Mouse (Mus musculus): Measurements from ENCODE around the gene Rmnd5b. TPM values are rescaled to one million over a fixed set of nuclear protein-coding genes. Genes with fewer than 3 reads are reported as not detected.
"Not testable (repeated sequence)": the region's sequence is repeated elsewhere in the genome, so short reads cannot be mapped to it uniquely, and the experiment has no call there.

Gene Rmnd5b
- polyA plus RNA-seq, 1 experiment from 2014 or later: 47.8 TPM

GRCm38 (mm10) chr11:51614256-51614655, 21.4 kb downstream of the Rmnd5b start:
- Histone ChIP-seq H3K36me3 (ENCODE audit: control insufficient read depth, insufficient read depth, low read length) (no peaks in the 10 kb centered on the region), H3K9ac (ENCODE audit: low read depth, low read length) (no peak overlapping the region), H3K4me2 (no peak overlapping the region), H3K9me3 (ENCODE audit: control insufficient read depth, low read length) (no peaks in the 10 kb centered on the region), H3K4me3 (ENCODE audit: low read depth, low read length) (no peak overlapping the region), H3K27me3 (replicated peaks; ENCODE audit: control insufficient read depth, insufficient read depth, low read length) (no peaks in the 10 kb centered on the region), H3K27ac (ENCODE audit: low read depth, low read length) (no peak overlapping the region), H3K4me1 (replicated peaks; ENCODE audit: control insufficient read depth, insufficient read depth, low read length) (peaks cover 14% of the 10 kb centered on the region)
- WGBS: 87% methylated on average over 8 of the region's 8 CpGs
- DNase-seq (ENCODE audit: low spot score) (no peak), ATAC-seq (replicated peaks; ENCODE audit: low FRiP score) (no peak)

GRCm38 (mm10) chr11:51609940-51610339, 25.8 kb downstream of the Rmnd5b start:
- peak overlapping the region; percentile 60 for H3K4me2 ChIP-seq
- not testable (repeated sequence) for H3K4me3 ChIP-seq (ENCODE audit: low read depth, low read length)

GRCm38 (mm10) chr11:51609266-51609909, 26.3 kb downstream of the Rmnd5b start:
- Histone ChIP-seq H3K27ac (ENCODE audit: low read depth, low read length) (peak overlapping the region; percentile 98), H3K4me1 (replicated peaks; ENCODE audit: control insufficient read depth, insufficient read depth, low read length) (peaks cover 27% of the 10 kb centered on the region), H3K4me2 (peak overlapping the region; percentile 60), H3K4me3 (ENCODE audit: low read depth, low read length) (peak overlapping the region; percentile 27), H3K27me3 (replicated peaks; ENCODE audit: control insufficient read depth, insufficient read depth, low read length) (no peaks in the 10 kb centered on the region), H3K9ac (ENCODE audit: low read depth, low read length) (peak overlapping the region; percentile 46), H3K9me3 (ENCODE audit: control insufficient read depth, low read length) (no peaks in the 10 kb centered on the region), H3K36me3 (ENCODE audit: control insufficient read depth, insufficient read depth, low read length) (peaks cover 10% of the 10 kb centered on the region)
- 36% methylated on average over 3 of the region's 3 CpGs for WGBS
- ATAC-seq (replicated peaks; ENCODE audit: low FRiP score) (peak; percentile 71), DNase-seq (ENCODE audit: low spot score) (no peak)

More at GRCm38 (mm10) chr11:51609940-51610339, 25.8 kb downstream of the Rmnd5b start:
- Histone ChIP-seq H3K27ac (ENCODE audit: low read depth, low read length) (peak overlapping the region; percentile 98), H3K4me1 (replicated peaks; ENCODE audit: control insufficient read depth, insufficient read depth, low read length) (peaks cover 23% of the 10 kb centered on the region)
- H3K9me3 ChIP-seq (ENCODE audit: control insufficient read depth, low read length); H3K9ac ChIP-seq (ENCODE audit: low read depth, low read length); DNase-seq (ENCODE audit: low spot score); H3K27me3 ChIP-seq (replicated peaks; ENCODE audit: control insufficient read depth, insufficient read depth, low read length); H3K36me3 ChIP-seq (ENCODE audit: control insufficient read depth, insufficient read depth, low read length); ATAC-seq (replicated peaks; ENCODE audit: low FRiP score): not testable (repeated sequence)
- 66% methylated on average over 5 of the region's 5 CpGs for WGBS

- Histone ChIP-seq H3K9me3 (ENCODE audit: control insufficient read depth, low read length) (no peaks in the 10 kb centered on the region), H3K36me3 (ENCODE audit: control insufficient read depth, insufficient read depth, low read length) (peaks cover 32% of the 10 kb centered on the region), H3K4me3 (ENCODE audit: low read depth, low read length) (peak overlapping the region; percentile 92), H3K27me3 (replicated peaks; ENCODE audit: control insufficient read depth, insufficient read depth, low read length) (no peaks in the 10 kb centered on the region), H3K4me1 (replicated peaks; ENCODE audit: control insufficient read depth, insufficient read depth, low read length) (peaks cover 42% of the 10 kb centered on the region), H3K9ac (ENCODE audit: low read depth, low read length) (peak overlapping the region; percentile 97), H3K4me2 (peak overlapping the region; percentile 82), H3K27ac (ENCODE audit: low read depth, low read length) (peak overlapping the region; percentile 98)
- ATAC-seq (replicated peaks; ENCODE audit: low FRiP score) (peak; percentile 50), DNase-seq (ENCODE audit: low spot score) (no peak)
- WGBS: 10% methylated on average over 15 of the region's 15 CpGs
Measured at GRCm38 (mm10) chr11:51607096-51607738, 28.5 kb downstream of the Rmnd5b start.

- Histone ChIP-seq H3K9me3 (ENCODE audit: control insufficient read depth, low read length) (no peaks in the 10 kb centered on the region), H3K4me1 (replicated peaks; ENCODE audit: control insufficient read depth, insufficient read depth, low read length) (peaks cover 43% of the 10 kb centered on the region), H3K27me3 (replicated peaks; ENCODE audit: control insufficient read depth, insufficient read depth, low read length) (no peaks in the 10 kb centered on the region), H3K36me3 (ENCODE audit: control insufficient read depth, insufficient read depth, low read length) (peaks cover 38% of the 10 kb centered on the region), H3K27ac (ENCODE audit: low read depth, low read length) (peak within 1 kb of the TSS; percentile 98), H3K9ac (ENCODE audit: low read depth, low read length) (peak within 1 kb of the TSS; percentile 97), H3K4me2 (peak within 1 kb of the TSS; percentile 94), H3K4me3 (ENCODE audit: low read depth, low read length) (peak within 1 kb of the TSS; percentile 92)
- DNase-seq (ENCODE audit: low spot score) (peak; percentile 97), ATAC-seq (replicated peaks; ENCODE audit: low FRiP score) (peak; percentile 87)
- under 1% methylated on average over 91 of the region's 91 CpGs for whole genome bisulfite sequencing
Measured at GRCm38 (mm10) chr11:51606447-51607095, 29.1 kb downstream of the Rmnd5b start, which contains the start of gene Hnrnpab. Gene Hnrnpab (minus strand): TSS chr11:51606847.

- peak; percentile 78 for DNase-seq (ENCODE audit: low spot score)
- peaks cover 46% of the 10 kb centered on the region for H3K4me1 ChIP-seq (replicated peaks; ENCODE audit: control insufficient read depth, insufficient read depth, low read length)
- WGBS: under 1% methylated on average over 81 of the region's 81 CpGs
Measured at GRCm38 (mm10) chr11:51605602-51606446, 29.9 kb downstream of the Rmnd5b start.

GRCm38 (mm10) chr11:51602253-51602652, 33.4 kb downstream of the Rmnd5b start:
- 88% methylated on average over 3 of the region's 3 CpGs for WGBS
- no peak overlapping the region for H3K4me2 ChIP-seq
- no peak for DNase-seq (ENCODE audit: low spot score)
- H3K4me3 ChIP-seq (ENCODE audit: low read depth, low read length): no peak overlapping the region
- no peak overlapping the region for H3K9ac ChIP-seq (ENCODE audit: low read depth, low read length)
- no peaks in the 10 kb centered on the region for H3K27me3 ChIP-seq (replicated peaks; ENCODE audit: control insufficient read depth, insufficient read depth, low read length)
- H3K9me3 ChIP-seq (ENCODE audit: control insufficient read depth, low read length): no peaks in the 10 kb centered on the region
- peaks cover 28% of the 10 kb centered on the region for H3K4me1 ChIP-seq (replicated peaks; ENCODE audit: control insufficient read depth, insufficient read depth, low read length)
- H3K36me3 ChIP-seq (ENCODE audit: control insufficient read depth, insufficient read depth, low read length): peaks cover 81% of the 10 kb centered on the region
- no peak overlapping the region for H3K27ac ChIP-seq (ENCODE audit: low read depth, low read length)
- no peak for ATAC-seq (replicated peaks; ENCODE audit: low FRiP score)

More at GRCm38 (mm10) chr11:51605602-51606446, 29.9 kb downstream of the Rmnd5b start:
- H3K9me3 ChIP-seq (ENCODE audit: control insufficient read depth, low read length): no peaks in the 10 kb centered on the region
- peak overlapping the region; percentile 94 for H3K4me2 ChIP-seq
- H3K36me3 ChIP-seq (ENCODE audit: control insufficient read depth, insufficient read depth, low read length): peaks cover 46% of the 10 kb centered on the region
- peak overlapping the region; percentile 97 for H3K9ac ChIP-seq (ENCODE audit: low read depth, low read length)
- peak overlapping the region; percentile 92 for H3K4me3 ChIP-seq (ENCODE audit: low read depth, low read length)
- H3K27ac ChIP-seq (ENCODE audit: low read depth, low read length): peak overlapping the region; percentile 98
- H3K27me3 ChIP-seq (replicated peaks; ENCODE audit: control insufficient read depth, insufficient read depth, low read length): no peaks in the 10 kb centered on the region
- ATAC-seq (replicated peaks; ENCODE audit: low FRiP score): peak; percentile 62

- Histone ChIP-seq H3K4me3 (ENCODE audit: low read depth, low read length) (no peak overlapping the region), H3K9me3 (ENCODE audit: control insufficient read depth, low read length) (no peaks in the 10 kb centered on the region), H3K36me3 (ENCODE audit: control insufficient read depth, insufficient read depth, low read length) (peaks cover 81% of the 10 kb centered on the region), H3K27ac (ENCODE audit: low read depth, low read length) (no peak overlapping the region; the same call in 1 of the 2 replicates), H3K27me3 (replicated peaks; ENCODE audit: control insufficient read depth, insufficient read depth, low read length) (no peaks in the 10 kb centered on the region), H3K4me2 (no peak overlapping the region), H3K4me1 (replicated peaks; ENCODE audit: control insufficient read depth, insufficient read depth, low read length) (peaks cover 6% of the 10 kb centered on the region; the same call in 1 of the 2 replicates), H3K9ac (ENCODE audit: low read depth, low read length) (no peak overlapping the region)
- no peak for ATAC-seq (replicated peaks; ENCODE audit: low FRiP score)
- no peak for DNase-seq (ENCODE audit: low spot score)
- WGBS: 72% methylated on average over 2 of the region's 2 CpGs
Measured at GRCm38 (mm10) chr11:51597553-51597952, 38.1 kb downstream of the Rmnd5b start.
